Mouse (Mus musculus): ENCODE results near the gene Mknk2.
A peak's percentile ranks its signal among the peaks of the same experiment; 100 is the strongest.

Mknk2 gene

GRCm38 (mm10) chr10:80677942-80678436, at the start of gene Mknk2:
Gene Mknk2, minus strand, starts transcription at chr10:80678112.
- peak; percentile 94 for DNase-seq

- DNase-seq, result no peak
Measured at GRCm38 (mm10) chr10:80717281-80717680, 39.4 kb upstream of the Mknk2 start.

- no peak for DNase-seq
Measured at GRCm38 (mm10) chr10:80710834-80711233, 32.9 kb upstream of the Mknk2 start.

- no peak for DNase-seq
Measured at GRCm38 (mm10) chr10:80705479-80705878, 27.6 kb upstream of the Mknk2 start.

- DNase-seq, result no peak
Measured at GRCm38 (mm10) chr10:80705033-80705432, 27.1 kb upstream of the Mknk2 start.

- DNase-seq, result no peak
Measured at GRCm38 (mm10) chr10:80704418-80704817, 26.5 kb upstream of the Mknk2 start.

GRCm38 (mm10) chr10:80703643-80704042, 25.7 kb upstream of the Mknk2 start:
- no peak for DNase-seq

- DNase-seq, result peak; percentile 96
Measured at GRCm38 (mm10) chr10:80702536-80703390, 24.9 kb upstream of the Mknk2 start.

GRCm38 (mm10) chr10:80701721-80702535, 24.0 kb upstream of the Mknk2 start, which contains the start of the genes Mob3a and Izumo4:
Gene Mob3a, minus strand, starts transcription at chr10:80701977.
Gene Izumo4, plus strand, starts transcription at chr10:80702184.
- DNase-seq, result peak; percentile 99

GRCm38 (mm10) chr10:80700732-80701131, 22.8 kb upstream of the Mknk2 start:
- no peak for DNase-seq

GRCm38 (mm10) chr10:80700038-80700504, 22.2 kb upstream of the Mknk2 start:
- no peak for DNase-seq

- no peak for DNase-seq
Measured at GRCm38 (mm10) chr10:80698605-80699004, 20.7 kb upstream of the Mknk2 start.

GRCm38 (mm10) chr10:80697812-80698211, 19.9 kb upstream of the Mknk2 start:
- DNase-seq, result no peak

- DNase-seq, result no peak
Measured at GRCm38 (mm10) chr10:80697393-80697787, 19.5 kb upstream of the Mknk2 start.

GRCm38 (mm10) chr10:80696502-80697392, 18.8 kb upstream of the Mknk2 start:
- DNase-seq, result no peak

- no peak for DNase-seq
Measured at GRCm38 (mm10) chr10:80695801-80696501, 18.0 kb upstream of the Mknk2 start.

GRCm38 (mm10) chr10:80695186-80695585, 17.3 kb upstream of the Mknk2 start:
- no peak for DNase-seq

GRCm38 (mm10) chr10:80694159-80694938, 16.4 kb upstream of the Mknk2 start:
- no peak for DNase-seq

- no peak for DNase-seq
Measured at GRCm38 (mm10) chr10:80693401-80694045, 15.6 kb upstream of the Mknk2 start.
